Mouse (Mus musculus) lung, embryonic 14.5 days (tissue): ENCODE results near the gene Gpx7. TPM values are rescaled to one million over a fixed set of nuclear protein-coding genes. Genes with fewer than 3 reads are reported as not detected.

ENCODE experiments used
- ATAC-seq: fragments of 200-750 bp; cut with Nextera tagmentation; 2 replicates; pipeline ENCODE4 v1.8.0; 2017; ENCODE audit warnings: mild to moderate bottlenecking, moderate TSS enrichment, moderate library complexity; ENCODE audit not compliant: insufficient read depth
- DNase-seq: peaks from one replicate; pipeline ENCODE4 v3.0.0-alpha.2; 2015
- H3K27ac ChIP-seq: fragments of 300-500 bp; sonication (generic); 2 replicates; pipeline ENCODE4 v1.5.1; 2014; ENCODE audit warnings: low read depth, mild to moderate bottlenecking, moderate library complexity
- H3K27me3 ChIP-seq: fragments of 300-500 bp; sonication (generic); 2 replicates; pipeline ENCODE4 v1.6.1; 2014; ENCODE audit warnings: low read length, control low read depth; ENCODE audit not compliant: insufficient read depth
- H3K36me3 ChIP-seq: fragments of 300-500 bp; sonication (generic); 2 replicates; pipeline ENCODE4 v1.6.1; 2014; ENCODE audit warnings: control low read depth; ENCODE audit not compliant: insufficient read depth
- H3K4me1 ChIP-seq: fragments of 300-500 bp; sonication (generic); 2 replicates; pipeline ENCODE4 v1.6.1; 2014; ENCODE audit warnings: antibody characterized with exemption, control low read depth; ENCODE audit not compliant: insufficient read depth
- H3K4me2 ChIP-seq: fragments of 300-500 bp; sonication (generic); 2 replicates; pipeline ENCODE4 v1.6.1; 2014; ENCODE audit warnings: mild to moderate bottlenecking
- H3K4me3 ChIP-seq: fragments of 300-500 bp; sonication (generic); 2 replicates; pipeline ENCODE4 v1.5.1; 2014; ENCODE audit warnings: low read depth, low read length
- H3K9ac ChIP-seq: fragments of 300-500 bp; sonication (generic); 2 replicates; pipeline ENCODE4 v1.6.1; 2014
- H3K9me3 ChIP-seq: fragments of 300-500 bp; sonication (generic); 2 replicates; pipeline ENCODE4 v1.6.1; 2016; ENCODE audit warnings: low read depth, low read length, control low read depth
- CTCF ChIP-seq: IDR thresholded peaks from 2 replicates; pipeline ENCODE4 v1.5.1; 2016; ENCODE audit warnings: antibody characterized with exemption, low read depth
- WGBS: fragments of 180-500 bp; shearing (Covaris S2); extraction: QIAGEN DNeasy Blood & Tissue Kit; methylation state at CpG from one replicate; pipeline ENCODE4 v1.1.7; 2014; 5-methylcytosine and 5-hydroxymethylcytosine counted together
- polyA plus RNA-seq: library from polyadenylated mRNA; unstranded; fragments of >200 nt; fragmentation: Nextera tagmentation; extraction: Ambion mirVana; gene quantifications from 2 replicates; pipeline ENCODE4 v1.2.1, GENCODE M21; 2014

The Gpx7 gene
- polyA plus RNA-seq, result 70.3 and 82.4 TPM in 2 replicates

GRCm38 (mm10) chr4:108406861-108407401 is at the start of gene Gpx7:
Gene Gpx7 (minus strand): TSS chr4:108406961.
- Histone ChIP-seq H3K9me3 (no peaks in the 10 kb centered on the region), H3K4me2 (peak within 1 kb of the TSS; percentile 75), H3K4me1 (peaks cover 14% of the 10 kb centered on the region), H3K27me3 (no peaks in the 10 kb centered on the region), H3K36me3 (peaks cover 11% of the 10 kb centered on the region; the same call in 1 of the 2 replicates), H3K27ac (peak within 1 kb of the TSS; percentile 89), H3K9ac (peak within 1 kb of the TSS; percentile 79), H3K4me3 (peak within 1 kb of the TSS; percentile 53)
- TF ChIP-seq CTCF, result no peak
- ATAC-seq, result peak; percentile 42; the same call in 1 of the 2 replicates
- DNase-seq, result peak; percentile 64
- whole genome bisulfite sequencing, result 8% methylated on average over 15 of the region's 15 CpGs

- Histone ChIP-seq H3K27me3 (no peaks in the 10 kb centered on the region), H3K36me3 (no peaks in the 10 kb centered on the region), H3K9me3 (no peaks in the 10 kb centered on the region), H3K4me3 (no peak overlapping the region), H3K9ac (no peak overlapping the region), H3K4me1 (no peaks in the 10 kb centered on the region), H3K4me2 (no peak overlapping the region), H3K27ac (no peak overlapping the region)
- WGBS, result 55% methylated on average over 2 of the region's 2 CpGs
- DNase-seq (no peak), ATAC-seq (no peak)
- no peak for TF ChIP-seq CTCF
These were observed 49.3 kb upstream of the Gpx7 start for GRCm38 (mm10) chr4:108456028-108456427.

- DNase-seq (peak; percentile 34), ATAC-seq (no peak)
- Histone ChIP-seq H3K27me3 (no peaks in the 10 kb centered on the region), H3K27ac (no peak overlapping the region), H3K4me3 (no peak overlapping the region), H3K9me3 (no peaks in the 10 kb centered on the region), H3K4me2 (no peak overlapping the region), H3K9ac (no peak overlapping the region), H3K4me1 (no peaks in the 10 kb centered on the region), H3K36me3 (no peaks in the 10 kb centered on the region)
- 29% methylated on average over 7 of the region's 7 CpGs for WGBS
- no peak for TF ChIP-seq CTCF
These were observed 41.3 kb upstream of the Gpx7 start for GRCm38 (mm10) chr4:108448091-108448490.

- H3K27ac ChIP-seq, result no peak overlapping the region
- no peak overlapping the region for H3K9ac ChIP-seq
- peaks cover 4% of the 10 kb centered on the region; the same call in 1 of the 2 replicates for H3K4me1 ChIP-seq
- H3K36me3 ChIP-seq, result no peaks in the 10 kb centered on the region
- no peaks in the 10 kb centered on the region for H3K9me3 ChIP-seq
- no peak overlapping the region for H3K4me3 ChIP-seq
- H3K4me2 ChIP-seq, result no peak overlapping the region
- WGBS, result 43% methylated on average over 6 of the region's 6 CpGs
- ATAC-seq (no peak), DNase-seq (peak; percentile 63)
- no peak for TF ChIP-seq CTCF
- no peaks in the 10 kb centered on the region for H3K27me3 ChIP-seq
These were observed 31.5 kb upstream of the Gpx7 start for GRCm38 (mm10) chr4:108438082-108438840.

GRCm38 (mm10) chr4:108436225-108436624 is 29.5 kb upstream of the Gpx7 start:
- H3K9ac ChIP-seq, result no peak overlapping the region
- no peaks in the 10 kb centered on the region for H3K36me3 ChIP-seq
- DNase-seq, result no peak
- H3K9me3 ChIP-seq, result no peaks in the 10 kb centered on the region
- TF ChIP-seq CTCF, result no peak
- no peak overlapping the region for H3K27ac ChIP-seq
- no peak overlapping the region for H3K4me3 ChIP-seq
- no peaks in the 10 kb centered on the region for H3K27me3 ChIP-seq
- no peak overlapping the region for H3K4me2 ChIP-seq
- ATAC-seq, result 0 out of 2 replicates have a peak, but pooled peaks have one; percentile 42
- H3K4me1 ChIP-seq, result peaks cover 6% of the 10 kb centered on the region; the same call in 1 of the 2 replicates
- 78% methylated on average over 1 of the region's 1 CpGs for WGBS

- H3K4me3 ChIP-seq, result no peak overlapping the region
- WGBS, result 61% methylated on average over 3 of the region's 3 CpGs
- H3K9ac ChIP-seq, result no peak overlapping the region
- DNase-seq (no peak), ATAC-seq (no peak)
- no peak overlapping the region for H3K27ac ChIP-seq
- no peaks in the 10 kb centered on the region for H3K36me3 ChIP-seq
- H3K9me3 ChIP-seq, result no peaks in the 10 kb centered on the region
- peaks cover 8% of the 10 kb centered on the region; the same call in 1 of the 2 replicates for H3K4me1 ChIP-seq
- H3K27me3 ChIP-seq, result no peaks in the 10 kb centered on the region
- H3K4me2 ChIP-seq, result no peak overlapping the region
- no peak for TF ChIP-seq CTCF
These were observed 28.9 kb upstream of the Gpx7 start for GRCm38 (mm10) chr4:108435646-108436045.

- Histone ChIP-seq H3K27me3 (no peaks in the 10 kb centered on the region), H3K36me3 (no peaks in the 10 kb centered on the region), H3K9me3 (no peaks in the 10 kb centered on the region), H3K9ac (no peak overlapping the region), H3K4me1 (peaks cover 8% of the 10 kb centered on the region; the same call in 1 of the 2 replicates), H3K27ac (no peak overlapping the region), H3K4me2 (no peak overlapping the region), H3K4me3 (no peak overlapping the region)
- TF ChIP-seq CTCF, result no peak
- DNase-seq, result no peak
- ATAC-seq, result no peak
- 91% methylated on average over 3 of the region's 3 CpGs for WGBS
These were observed 28.0 kb upstream of the Gpx7 start for GRCm38 (mm10) chr4:108434781-108435180.
